ENCODE assay signal across 8 mouse cellular contexts in genomic region chr13:9547698-9548344, GRCm38 (mm10).
DNase-seq lines count a peak whose midpoint lies in the region; ATAC-seq and TF ChIP-seq lines count a peak whose summit lies in the region.

No protein-coding gene starts in this region.

- H3K4me2 ChIP-seq in forebrain, embryonic 13.5 days, result no peak overlapping the region

- ATAC-seq in megakaryocyte, adult 5-6 weeks (ENCODE audit: poor library complexity, severe bottlenecking), result no peak
- ATAC-seq in cerebellum, adult (ENCODE audit: insufficient number of reproducible peaks, low FRiP score, low TSS enrichment), result no peak
- ATAC-seq in forebrain, embryonic 13.5 days, result no peak

- no peaks in the 10 kb centered on the region; the same call in 1 of the 2 replicates for H3K79me2 ChIP-seq in liver, adult 2 months (ENCODE audit: control insufficient read depth, insufficient read depth, low read length)

- 11% methylated on average over 9 of the region's 9 CpGs for WGBS in liver, adult 2 months
- WGBS in forebrain, embryonic 13.5 days, result 14% methylated on average over 9 of the region's 9 CpGs

- H3K9me3 ChIP-seq in E14TG2a.4 (ENCODE audit: low read length), result no peaks in the 10 kb centered on the region
- no peaks in the 10 kb centered on the region for H3K9me3 ChIP-seq in forebrain, embryonic 13.5 days (replicated peaks)

- H3K27me3 ChIP-seq in E14TG2a.4 (ENCODE audit: insufficient read depth, low read length), result no peaks in the 10 kb centered on the region
- H3K27me3 ChIP-seq in liver, adult 2 months (ENCODE audit: control insufficient read depth, insufficient read depth, low read length), result no peaks in the 10 kb centered on the region
- no peaks in the 10 kb centered on the region for H3K27me3 ChIP-seq in forebrain, embryonic 13.5 days

- TF ChIP-seq POLR2A in liver, adult 2 months (IDR thresholded peaks at IDR 0.05; ENCODE audit: extremely low read depth, insufficient read depth, low read length), result no peak

- DNase-seq in CD4-positive helper T cell, adult 2 months (ENCODE audit: low read depth, low spot score), result peak; percentile 4
- DNase-seq in heart, postnatal 10 days, result peak; percentile 19 to 29
- DNase-seq in liver, adult 2 months (ENCODE audit: extremely low read depth, low read depth, low spot score), result peak; percentile 78
- DNase-seq in spleen, postnatal 36 days (ENCODE audit: low spot score in 2 of 2), result no peak

- H3K4me1 ChIP-seq in E14TG2a.4 (replicated peaks; ENCODE audit: low read depth, low read length), result peaks cover 22% of the 10 kb centered on the region
- H3K4me1 ChIP-seq in liver, adult 2 months (ENCODE audit: control insufficient read depth, insufficient read depth, low read length), result peaks cover 8% of the 10 kb centered on the region; the same call in 1 of the 2 replicates
- peaks cover 7% of the 10 kb centered on the region; the same call in 1 of the 2 replicates for H3K4me1 ChIP-seq in forebrain, embryonic 13.5 days

- no peak overlapping the region for H3K9ac ChIP-seq in liver, adult 2 months (ENCODE audit: low read depth, low read length)
- no peak overlapping the region for H3K9ac ChIP-seq in forebrain, embryonic 13.5 days

- TF ChIP-seq CTCF in E14TG2a.4 (conservative IDR thresholded peaks at IDR 0.05; ENCODE audit: low read length), result no peak
- TF ChIP-seq CTCF in liver, adult 2 months (IDR thresholded peaks at IDR 0.05; ENCODE audit: low read depth, low read length), result no peak

- intact Hi-C loops in heart, postnatal 10 days (cut with DNase I), result no loop called here

- no peaks in the 10 kb centered on the region for H3K36me3 ChIP-seq in E14TG2a.4 (ENCODE audit: insufficient read depth, low read length)
- no peaks in the 10 kb centered on the region; the same call in 1 of the 2 replicates for H3K36me3 ChIP-seq in liver, adult 2 months (ENCODE audit: control insufficient read depth, insufficient read depth, low read length)
- H3K36me3 ChIP-seq in forebrain, embryonic 13.5 days (ENCODE audit: poor library complexity, severe bottlenecking), result 0 out of 2 replicates have a peak, but pooled peaks cover 4% of the 10 kb centered on the region

- H3K4me3 ChIP-seq in E14TG2a.4 (replicated peaks; ENCODE audit: low read length), result peak overlapping the region; percentile 32
- no peak overlapping the region for H3K4me3 ChIP-seq in liver, adult 2 months (ENCODE audit: insufficient read depth, low read depth, low read length)
- no peak overlapping the region for H3K4me3 ChIP-seq in forebrain, embryonic 13.5 days

- peak overlapping the region; percentile 43 for H3K27ac ChIP-seq in liver, adult 2 months (replicated peaks; ENCODE audit: insufficient read depth, low read depth, low read length)
- H3K27ac ChIP-seq in forebrain, embryonic 13.5 days, result no peak overlapping the region

Comparison
In these comparisons a context has a peak if more than half of its experiments do, and no peak if none do; other contexts are left out.
1. DNase-seq: peak in CD4-positive helper T cell, adult 2 months (single experiment), heart, postnatal 10 days (2 of 2) and liver, adult 2 months (single experiment); none in spleen, postnatal 36 days (0 of 2).